Mouse (Mus musculus) heart, embryonic 14.5 days (tissue): ENCODE measurements around the gene Gpx4. TPM values are rescaled to one million over a fixed set of nuclear protein-coding genes. Genes with fewer than 3 reads are reported as not detected.

Experiments used
- ATAC-seq: fragments of 200-750 bp; cut with Nextera tagmentation; 2 replicates; pipeline ENCODE4 v1.8.0; 2017; ENCODE audit warnings: low read depth, moderate TSS enrichment; ENCODE audit not compliant: insufficient number of reproducible peaks, insufficient read depth, low FRiP score
- H3K27ac ChIP-seq, 2 experiments: fragments of 200-500 bp in 1 of 2; fragments of 300-500 bp in 1 of 2; sonication (generic) in 1 of 2; replicated peaks in 1 of 2; 2 replicates each; pipeline ENCODE4 v1.5.1; 2012 to 2014; ENCODE audit warnings: low read depth in 2 of 2, low read length in 2 of 2, control low read depth in 1 of 2, mild to moderate bottlenecking in 1 of 2, mixed read lengths in 1 of 2; ENCODE audit not compliant: control insufficient read depth in 1 of 2, insufficient read depth in 1 of 2
- H3K27me3 ChIP-seq: fragments of 300-500 bp; sonication (generic); 2 replicates; pipeline ENCODE4 v1.6.1; 2014; ENCODE audit warnings: mild to moderate bottlenecking, low read length, control low read depth; ENCODE audit not compliant: control insufficient read depth, insufficient read depth
- H3K36me3 ChIP-seq: fragments of 300-500 bp; sonication (generic); 2 replicates; pipeline ENCODE4 v1.6.1; 2014; ENCODE audit warnings: mild to moderate bottlenecking, control low read depth, low read length, mixed read lengths; ENCODE audit not compliant: control insufficient read depth, insufficient read depth
- H3K4me1 ChIP-seq, 2 experiments: fragments of 200-500 bp in 1 of 2; fragments of 300-500 bp in 1 of 2; sonication (generic) in 1 of 2; 2 replicates each; pipeline ENCODE4 v1.6.1; 2012 to 2014; ENCODE audit warnings: low read length in 2 of 2, control low read depth in 1 of 2, mixed read lengths in 1 of 2; ENCODE audit not compliant: control insufficient read depth in 2 of 2, insufficient read depth in 2 of 2
- H3K4me2 ChIP-seq: fragments of 300-500 bp; sonication (generic); 2 replicates; pipeline ENCODE4 v1.6.1; 2014; ENCODE audit warnings: mild to moderate bottlenecking, low read length
- H3K4me3 ChIP-seq, 2 experiments: fragments of 200-500 bp in 1 of 2; fragments of 300-500 bp in 1 of 2; sonication (generic) in 1 of 2; 2 replicates each; pipeline ENCODE4 v1.5.1; 2012 to 2014; ENCODE audit warnings: low read length in 2 of 2, mild to moderate bottlenecking in 2 of 2, control low read depth in 1 of 2, low read depth in 1 of 2, moderate library complexity in 1 of 2; ENCODE audit not compliant: control insufficient read depth in 1 of 2, insufficient read depth in 1 of 2
- H3K9ac ChIP-seq: fragments of 300-500 bp; sonication (generic); 2 replicates; pipeline ENCODE4 v1.6.1; 2014; ENCODE audit warnings: mild to moderate bottlenecking, low read length
- H3K9me3 ChIP-seq: fragments of 300-500 bp; sonication (generic); 2 replicates; pipeline ENCODE4 v1.6.1; 2016; ENCODE audit warnings: low read length, control low read depth; ENCODE audit not compliant: control insufficient read depth
- WGBS: fragments of 180-500 bp; shearing (Covaris S2); extraction: QIAGEN DNeasy Blood & Tissue Kit; methylation state at CpG from one replicate; pipeline ENCODE4 v1.1.7; 2014; 5-methylcytosine and 5-hydroxymethylcytosine counted together
- polyA plus RNA-seq: library from polyadenylated mRNA; unstranded; fragments of >200 nt; fragmentation: Nextera tagmentation; extraction: Ambion mirVana; gene quantifications from 2 replicates; pipeline ENCODE4 v1.2.1, GENCODE M21; 2014

The Gpx4 gene
- polyA plus RNA-seq, 1 experiment from 2014 or later = 757 TPM

- Histone ChIP-seq H3K4me2 (peak overlapping the region; percentile 56), H3K9ac (peak overlapping the region; percentile 6), H3K27me3 (peaks cover 20% of the 10 kb centered on the region), H3K36me3 (no peaks in the 10 kb centered on the region), H3K9me3 (no peaks in the 10 kb centered on the region), H3K4me3 (peak overlapping the region in 1 of 2 experiments; percentile 18; a peak in 2 of 4 replicates), H3K27ac (peak overlapping the region; percentile 17 to 26), H3K4me1 (peaks cover 13 to 15% of the 10 kb centered on the region in 2 experiments; a peak in 3 of 4 replicates)
- 3% methylated on average over 15 of the region's 15 CpGs for WGBS
- ATAC-seq = peak; percentile 37; the same call in 1 of the 2 replicates
Observed at GRCm38 (mm10) chr10:80018739-80019297, 28.1 kb upstream of the Gpx4 start.

- no peaks in the 10 kb centered on the region for H3K9me3 ChIP-seq
- peak overlapping the region; percentile 56 for H3K4me2 ChIP-seq
- H3K36me3 ChIP-seq = no peaks in the 10 kb centered on the region
- H3K27ac ChIP-seq = peak overlapping the region; percentile 18 to 26; a peak in 2 of 4 replicates
- peaks cover 12% of the 10 kb centered on the region for H3K27me3 ChIP-seq
- WGBS = 13% methylated on average over 20 of the region's 20 CpGs
- peak; percentile 51 for ATAC-seq
- H3K9ac ChIP-seq = peak overlapping the region; percentile 6
- H3K4me3 ChIP-seq = peak overlapping the region in 1 of 2 experiments; percentile 32; a peak in 2 of 4 replicates
- H3K4me1 ChIP-seq = peaks cover 13 to 15% of the 10 kb centered on the region in 2 experiments; a peak in 3 of 4 replicates
Observed at GRCm38 (mm10) chr10:80019471-80020131, 27.4 kb upstream of the Gpx4 start.

GRCm38 (mm10) chr10:80020191-80020590, 26.8 kb upstream of the Gpx4 start:
- WGBS = 34% methylated on average over 11 of the region's 11 CpGs
- Histone ChIP-seq H3K9me3 (no peaks in the 10 kb centered on the region), H3K4me1 (peaks cover 13 to 15% of the 10 kb centered on the region in 2 experiments; a peak in 3 of 4 replicates), H3K27ac (no peak overlapping the region), H3K4me2 (peak overlapping the region; percentile 56), H3K9ac (peak overlapping the region; percentile 6; the same call in 1 of the 2 replicates), H3K36me3 (no peaks in the 10 kb centered on the region), H3K27me3 (peaks cover 6% of the 10 kb centered on the region), H3K4me3 (peak overlapping the region in 1 of 2 experiments; percentile 32; a peak in 2 of 4 replicates)
- ATAC-seq = no peak

- no peak for ATAC-seq
- H3K4me1 ChIP-seq = peaks cover 13 to 15% of the 10 kb centered on the region in 2 experiments; a peak in 3 of 4 replicates
- WGBS = 77% methylated on average over 18 of the region's 18 CpGs
- H3K36me3 ChIP-seq = no peaks in the 10 kb centered on the region
- H3K9ac ChIP-seq = no peak overlapping the region
- 0 out of 2 replicates have a peak, but pooled peaks cover under 1% of the 10 kb centered on the region for H3K27me3 ChIP-seq
- H3K4me2 ChIP-seq = peak overlapping the region; percentile 56; the same call in 1 of the 2 replicates
- no peak overlapping the region for H3K4me3 ChIP-seq
- no peak overlapping the region for H3K27ac ChIP-seq
- no peaks in the 10 kb centered on the region for H3K9me3 ChIP-seq
Observed at GRCm38 (mm10) chr10:80020603-80021319, 26.2 kb upstream of the Gpx4 start.

- Histone ChIP-seq H3K4me2 (no peak overlapping the region), H3K27me3 (no peaks in the 10 kb centered on the region), H3K36me3 (no peaks in the 10 kb centered on the region), H3K4me3 (no peak overlapping the region), H3K9me3 (no peaks in the 10 kb centered on the region), H3K9ac (no peak overlapping the region), H3K4me1 (peaks cover 13 to 15% of the 10 kb centered on the region in 2 experiments; a peak in 3 of 4 replicates), H3K27ac (no peak overlapping the region)
- ATAC-seq = no peak
- WGBS = 91% methylated on average over 13 of the region's 13 CpGs
Observed at GRCm38 (mm10) chr10:80021320-80021641, 25.7 kb upstream of the Gpx4 start.

GRCm38 (mm10) chr10:80022164-80022563, 24.8 kb upstream of the Gpx4 start:
- H3K9me3 ChIP-seq = no peaks in the 10 kb centered on the region
- no peaks in the 10 kb centered on the region; the same call in 1 of the 2 replicates for H3K36me3 ChIP-seq
- no peak overlapping the region for H3K27ac ChIP-seq
- H3K4me1 ChIP-seq = peaks cover 13 to 15% of the 10 kb centered on the region in 2 experiments; a peak in 3 of 4 replicates
- 85% methylated on average over 12 of the region's 12 CpGs for WGBS
- H3K4me3 ChIP-seq = no peak overlapping the region
- no peak overlapping the region for H3K9ac ChIP-seq
- no peak overlapping the region for H3K4me2 ChIP-seq
- no peaks in the 10 kb centered on the region for H3K27me3 ChIP-seq
- ATAC-seq = no peak

GRCm38 (mm10) chr10:80022806-80023205, 24.2 kb upstream of the Gpx4 start:
- peaks cover 3% of the 10 kb centered on the region; the same call in 1 of the 2 replicates for H3K36me3 ChIP-seq
- 93% methylated on average over 8 of the region's 8 CpGs for WGBS
- H3K9ac ChIP-seq = no peak overlapping the region
- ATAC-seq = no peak
- no peak overlapping the region for H3K27ac ChIP-seq
- peaks cover 13 to 15% of the 10 kb centered on the region in 2 experiments; a peak in 3 of 4 replicates for H3K4me1 ChIP-seq
- H3K9me3 ChIP-seq = no peaks in the 10 kb centered on the region
- H3K4me3 ChIP-seq = no peak overlapping the region
- no peak overlapping the region for H3K4me2 ChIP-seq
- H3K27me3 ChIP-seq = no peaks in the 10 kb centered on the region
